21 mouse cellular contexts compared by ENCODE assay signal in the genomic region with DNA sequence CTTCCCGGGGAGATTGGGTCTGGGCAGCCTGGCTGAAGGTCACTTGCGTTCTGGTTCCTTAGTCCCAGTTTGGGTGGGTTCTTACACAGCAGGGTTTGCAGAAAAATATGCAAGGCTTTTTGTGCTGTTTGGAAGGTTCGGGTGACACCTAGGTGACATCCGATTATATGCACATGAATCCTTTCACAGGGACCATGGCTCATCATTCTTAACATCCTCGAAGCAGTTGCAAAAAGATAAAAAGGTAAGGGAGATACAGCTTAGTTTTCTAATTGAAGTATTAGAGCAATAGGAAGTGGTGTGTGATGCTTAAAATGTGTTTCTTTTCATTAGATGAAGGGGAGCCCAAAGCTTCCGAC. TPM values are rescaled to one million over a fixed set of nuclear protein-coding genes. Genes with fewer than 3 reads are reported as not detected.
DNase-seq lines count a peak whose midpoint lies in the region; ATAC-seq and TF ChIP-seq lines count a peak whose summit lies in the region.
"Not testable (repeated sequence)": the region's sequence is repeated elsewhere in the genome, so short reads cannot be mapped to it uniquely, and the experiment has no call there.
"Had no signal": no experiment of that assay in that cellular context is flagged by ENCODE, and none has a peak within 500 bp of the region (broad histone marks: within the 10 kb centered on the region; RNA-seq: fewer than 3 reads in every experiment).

No protein-coding gene starts in this region.

- not testable (repeated sequence) for H3K36me3 ChIP-seq in forebrain, postnatal 0 days (ENCODE audit: insufficient read depth); heart, embryonic 14.5 days (ENCODE audit: control insufficient read depth, insufficient read depth, low read length); hindbrain, embryonic 16.5 days (ENCODE audit: control insufficient read depth, insufficient read depth, low read length); midbrain, embryonic 11.5 days (ENCODE audit: control insufficient read depth, insufficient read depth, low read length); midbrain, postnatal 0 days (ENCODE audit: insufficient read depth, low read length); neural tube, embryonic 15.5 days

- H3K9me3 ChIP-seq in forebrain, postnatal 0 days (ENCODE audit: low read length); heart, embryonic 14.5 days (ENCODE audit: control insufficient read depth, low read length); hindbrain, embryonic 16.5 days (ENCODE audit: control insufficient read depth, low read length); midbrain, embryonic 11.5 days (ENCODE audit: control insufficient read depth, low read length); midbrain, postnatal 0 days (ENCODE audit: low read length); neural tube, embryonic 15.5 days (replicated peaks): not testable (repeated sequence)

- H3K4me2 ChIP-seq in forebrain, postnatal 0 days (ENCODE audit: low read depth); hindbrain, embryonic 16.5 days (ENCODE audit: low read length); midbrain, embryonic 11.5 days; midbrain, postnatal 0 days (ENCODE audit: low read depth, low read length, poor library complexity, severe bottlenecking): not testable (repeated sequence)
- H3K4me2 ChIP-seq in heart, embryonic 14.5 days (ENCODE audit: low read length) = 0 out of 2 replicates have a peak overlapping the region, but pooled peaks have one; percentile 18
- H3K4me2 ChIP-seq in neural tube, embryonic 15.5 days = peak overlapping the region; percentile 41

- DNase-seq in brain, adult 2 months (ENCODE audit: low read depth, low spot score) = peak; percentile 0
- DNase-seq in forebrain, postnatal 0 days; left cerebral cortex, adult 2 months (ENCODE audit: extremely low spot score in 1 of 2, low spot score in 2 of 2); midbrain, embryonic 11.5 days (ENCODE audit: low spot score, missing footprints); midbrain, postnatal 0 days (ENCODE audit: low spot score): not testable (repeated sequence)

- H3K27me3 ChIP-seq in forebrain, postnatal 0 days (ENCODE audit: insufficient read depth, low read length); heart, embryonic 14.5 days (ENCODE audit: control insufficient read depth, insufficient read depth, low read length); hindbrain, embryonic 16.5 days (replicated peaks; ENCODE audit: control insufficient read depth, insufficient read depth, low read length); midbrain, embryonic 11.5 days (ENCODE audit: control insufficient read depth, insufficient read depth, low read length); midbrain, postnatal 0 days (ENCODE audit: insufficient read depth, low read length); neural tube, embryonic 15.5 days (replicated peaks): not testable (repeated sequence)

- H3K4me3 ChIP-seq in forebrain, postnatal 0 days (ENCODE audit: low read depth, low read length); heart, embryonic 14.5 days (ENCODE audit: control insufficient read depth in 1 of 2, insufficient read depth in 1 of 2, low read depth in 1 of 2, low read length in 2 of 2); midbrain, embryonic 11.5 days (ENCODE audit: low read depth, low read length); midbrain, postnatal 0 days (ENCODE audit: low read depth, low read length): not testable (repeated sequence)
- peak overlapping the region; percentile 7; the same call in 1 of the 2 replicates for H3K4me3 ChIP-seq in hindbrain, embryonic 16.5 days (ENCODE audit: low read length)
- peak overlapping the region; percentile 52 for H3K4me3 ChIP-seq in left cerebral cortex, adult 2 months
- H3K4me3 ChIP-seq in neural tube, embryonic 15.5 days (replicated peaks) = 0 out of 2 replicates have a peak overlapping the region, but pooled peaks have one; percentile 18

- ATAC-seq in forebrain, postnatal 0 days = peak; percentile 19; the same call in 1 of the 2 replicates
- not testable (repeated sequence) for ATAC-seq in heart, embryonic 14.5 days (ENCODE audit: insufficient number of reproducible peaks, insufficient read depth, low FRiP score, low read depth); hindbrain, embryonic 16.5 days
- ATAC-seq in midbrain, embryonic 11.5 days (ENCODE audit: low FRiP score) = 0 out of 2 replicates have a peak, but pooled peaks have one; percentile 7
- ATAC-seq in midbrain, postnatal 0 days (ENCODE audit: low FRiP score) = peak; percentile 63
- peak; percentile 53; the same call in 1 of the 2 replicates for ATAC-seq in neural tube, embryonic 15.5 days (ENCODE audit: low FRiP score)

- intact Hi-C loops in left cerebral cortex, adult 2 months (cut with DNase I) = not testable (repeated sequence)

- TF ChIP-seq CTCF in forebrain, postnatal 0 days (IDR thresholded peaks at IDR 0.05; ENCODE audit: low read depth); left cerebral cortex, adult 2 months (IDR thresholded peaks at IDR 0.05); midbrain, postnatal 0 days (IDR thresholded peaks at IDR 0.05): not testable (repeated sequence)

- not testable (repeated sequence) for H3K9ac ChIP-seq in forebrain, postnatal 0 days; heart, embryonic 14.5 days (ENCODE audit: low read length); hindbrain, embryonic 16.5 days (ENCODE audit: low read depth, low read length); midbrain, embryonic 11.5 days (ENCODE audit: low read length); midbrain, postnatal 0 days (replicated peaks; ENCODE audit: low read length, poor library complexity, severe bottlenecking); neural tube, embryonic 15.5 days (replicated peaks)

- 91% methylated on average over 2 of the region's 6 CpGs for WGBS in forebrain, postnatal 0 days
- 84% methylated on average over 3 of the region's 6 CpGs for WGBS in heart, embryonic 14.5 days
- 98% methylated on average over 2 of the region's 6 CpGs for WGBS in hindbrain, embryonic 16.5 days
- WGBS in midbrain, embryonic 11.5 days = 91% methylated on average over 2 of the region's 6 CpGs
- 78% methylated on average over 2 of the region's 6 CpGs for WGBS in midbrain, postnatal 0 days
- WGBS in neural tube, embryonic 15.5 days = 93% methylated on average over 3 of the region's 6 CpGs

- H3K27ac ChIP-seq in forebrain, postnatal 0 days (ENCODE audit: low read depth, low read length); heart, embryonic 14.5 days (replicated peaks in 1 of 2; ENCODE audit: control insufficient read depth in 1 of 2, insufficient read depth in 1 of 2, low read depth in 2 of 2, low read length in 2 of 2); hindbrain, embryonic 16.5 days (ENCODE audit: low read depth, low read length); midbrain, embryonic 11.5 days (ENCODE audit: low read depth, low read length); midbrain, postnatal 0 days (ENCODE audit: low read depth, low read length); neural tube, embryonic 15.5 days (replicated peaks): not testable (repeated sequence)
- peak overlapping the region; percentile 73; the same call in 1 of the 2 replicates for H3K27ac ChIP-seq in left cerebral cortex, adult 2 months

- H3K4me1 ChIP-seq in forebrain, postnatal 0 days (ENCODE audit: insufficient read depth); heart, embryonic 14.5 days (ENCODE audit: control insufficient read depth in 2 of 2, insufficient read depth in 2 of 2, low read length in 2 of 2); hindbrain, embryonic 16.5 days (ENCODE audit: control insufficient read depth, insufficient read depth, low read depth, low read length); midbrain, embryonic 11.5 days (ENCODE audit: control insufficient read depth, insufficient read depth, low read length); midbrain, postnatal 0 days (ENCODE audit: insufficient read depth, low read length); neural tube, embryonic 15.5 days: not testable (repeated sequence)

RNA-seq across cellular contexts. Expression of gene Trim43b, which starts 25.5 kb away (rescaled TPM):
- total RNA-seq in forebrain, postnatal 0 days (2014; rRNA removed) = not detected in 2 replicates
- not detected in 2 replicates for polyA plus RNA-seq in forebrain, postnatal 0 days (2015; fragmentation: Nextera tagmentation; extraction: Ambion mirVana)
- not detected in 2 replicates for polyA plus RNA-seq in heart, embryonic 14.5 days (2014; fragmentation: Nextera tagmentation; extraction: Ambion mirVana)
- not detected in 2 replicates for polyA plus RNA-seq in hindbrain, embryonic 16.5 days (2015; fragmentation: Nextera tagmentation; extraction: Ambion mirVana)
- under 1 TPM; 0.38 to 0.47 TPM for total RNA-seq in left cerebral cortex, adult 2 months (2021)
- not detected in 2 replicates for polyA plus RNA-seq in midbrain, embryonic 11.5 days (2014; fragmentation: Nextera tagmentation; extraction: Ambion mirVana)
- not detected in 2 replicates for total RNA-seq in midbrain, postnatal 0 days (2014; rRNA removed)
- not detected in 2 replicates for polyA plus RNA-seq in midbrain, postnatal 0 days (2015; fragmentation: Nextera tagmentation; extraction: Ambion mirVana)
- not detected in 2 replicates for polyA plus RNA-seq in neural tube, embryonic 15.5 days (2015; fragmentation: Nextera tagmentation; extraction: Ambion mirVana)
- total RNA-seq: gastrocnemius, postnatal 25 days; hematopoietic stem cell, adult 5-6 weeks; left cerebral cortex, postnatal 4 days; MEL; neutrophil, adult 5-6 weeks had no signal
- polyA plus RNA-seq: embryonic facial prominence, embryonic 11.5 days; heart, embryonic 11.5 days; kidney, embryonic 16.5 days; liver, embryonic 15.5 days; lung, embryonic 14.5 days; midbrain, embryonic 10.5 days; stomach, embryonic 15.5 days; urinary bladder, adult 2 months had no signal
